8 mouse cellular contexts compared by ENCODE assay signal in the genomic region with DNA sequence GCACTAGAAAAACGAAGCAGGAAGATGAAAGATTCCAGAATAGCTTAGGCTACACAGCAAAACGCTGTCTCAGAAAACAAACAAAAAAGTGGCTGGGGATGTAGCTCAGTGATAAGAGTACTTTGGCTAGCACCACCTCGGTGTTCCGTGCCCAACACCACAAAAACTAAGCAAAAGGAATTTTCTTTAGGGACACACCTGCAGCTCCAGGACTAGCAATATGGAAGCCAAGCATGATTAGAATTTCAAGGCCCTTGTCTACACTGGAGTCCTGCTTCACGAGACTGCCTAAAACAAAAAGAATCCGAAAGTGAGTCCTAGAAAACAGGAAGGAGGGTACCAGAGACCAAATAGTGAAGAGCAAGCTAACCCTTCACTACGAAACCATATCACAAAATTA. TPM values are rescaled to one million over a fixed set of nuclear protein-coding genes. Genes with fewer than 3 reads are reported as not detected.
A peak's percentile ranks its signal among the peaks of the same experiment; 100 is the strongest.
DNase-seq lines count a peak whose midpoint lies in the region; ATAC-seq and TF ChIP-seq lines count a peak whose summit lies in the region.

No protein-coding gene starts in this region.

- peak; percentile 42 for DNase-seq in cerebellum, adult 9-11 months
- no peak for DNase-seq in cerebellum, postnatal 36 days
- DNase-seq in liver, adult 2 months (ENCODE audit: extremely low read depth, low read depth, low spot score) = peak; percentile 66
- DNase-seq in adrenal gland, adult 18-20 months (ENCODE audit: low spot score in 2 of 2) = no peak
- DNase-seq in layer of hippocampus, postnatal 14 days (ENCODE audit: low spot score in 2 of 2) = no peak

- WGBS in forebrain, embryonic 12.5 days = 50% methylated on average over 7 of the region's 7 CpGs
- 0% methylated on average over 7 of the region's 7 CpGs for WGBS in liver, adult 2 months
- 16% methylated on average over 7 of the region's 7 CpGs for WGBS in olfactory bulb, adult 2 months

- TF ChIP-seq POLR2A in liver, adult 2 months (IDR thresholded peaks at IDR 0.05; ENCODE audit: extremely low read depth, insufficient read depth, low read length) = no peak
- TF ChIP-seq POLR2A in olfactory bulb, adult 2 months (IDR thresholded peaks at IDR 0.05; ENCODE audit: insufficient read depth, low read depth, low read length) = no peak

- no peak overlapping the region for H3ac ChIP-seq in C2C12 (ENCODE audit: control insufficient read depth, insufficient read length, low read depth)

- no peak for TF ChIP-seq CTCF in C2C12 (IDR thresholded peaks at IDR 0.05; ENCODE audit: control insufficient read depth, insufficient read depth, insufficient read length)
- TF ChIP-seq CTCF in liver, adult 2 months (IDR thresholded peaks at IDR 0.05; ENCODE audit: low read depth, low read length) = no peak
- no peak for TF ChIP-seq CTCF in olfactory bulb, adult 2 months (IDR thresholded peaks at IDR 0.05; ENCODE audit: insufficient read depth, low read depth, low read length)

- H3K4me3 ChIP-seq in C2C12 (ENCODE audit: insufficient read depth, poor library complexity, severe bottlenecking) = peak overlapping the region; percentile 52
- peak overlapping the region; percentile 73 for H3K4me3 ChIP-seq in forebrain, embryonic 12.5 days (replicated peaks)
- peak overlapping the region; percentile 60 for H3K4me3 ChIP-seq in liver, adult 2 months (ENCODE audit: insufficient read depth, low read depth, low read length)
- no peak overlapping the region for H3K4me3 ChIP-seq in olfactory bulb, adult 2 months (ENCODE audit: insufficient read depth, low read depth, low read length)

- no peaks in the 10 kb centered on the region for H3K27me3 ChIP-seq in C2C12 (ENCODE audit: control insufficient read depth, insufficient read depth, insufficient read length)
- H3K27me3 ChIP-seq in forebrain, embryonic 12.5 days = no peaks in the 10 kb centered on the region
- H3K27me3 ChIP-seq in liver, adult 2 months (ENCODE audit: control insufficient read depth, insufficient read depth, low read length) = no peaks in the 10 kb centered on the region

- peaks cover 13% of the 10 kb centered on the region for H3K79me3 ChIP-seq in C2C12 (ENCODE audit: low read depth)

- peaks cover 24% of the 10 kb centered on the region for H3K79me2 ChIP-seq in C2C12 (ENCODE audit: control insufficient read depth, insufficient read depth)
- H3K79me2 ChIP-seq in liver, adult 2 months (ENCODE audit: control insufficient read depth, insufficient read depth, low read length) = peaks cover 12% of the 10 kb centered on the region

- H3K4me1 ChIP-seq in forebrain, embryonic 12.5 days = peaks cover 4% of the 10 kb centered on the region
- H3K4me1 ChIP-seq in liver, adult 2 months (ENCODE audit: control insufficient read depth, insufficient read depth, low read length) = peaks cover 9% of the 10 kb centered on the region
- no peaks in the 10 kb centered on the region for H3K4me1 ChIP-seq in olfactory bulb, adult 2 months (ENCODE audit: control insufficient read depth, insufficient read depth, low read length)

- H3K9ac ChIP-seq in forebrain, embryonic 12.5 days = 0 out of 2 replicates have a peak overlapping the region, but pooled peaks have one; percentile 62
- peak overlapping the region; percentile 73 for H3K9ac ChIP-seq in liver, adult 2 months (ENCODE audit: low read depth, low read length)

- no peak for ATAC-seq in forebrain, embryonic 12.5 days (ENCODE audit: low FRiP score)

- H3K27ac ChIP-seq in forebrain, embryonic 12.5 days = peak overlapping the region; percentile 54; the same call in 1 of the 2 replicates
- peak overlapping the region; percentile 77 for H3K27ac ChIP-seq in liver, adult 2 months (replicated peaks; ENCODE audit: insufficient read depth, low read depth, low read length)
- 0 out of 2 replicates have a peak overlapping the region, but pooled peaks have one; percentile 48 for H3K27ac ChIP-seq in olfactory bulb, adult 2 months (ENCODE audit: insufficient read depth, low read depth, low read length)

- H3K9me3 ChIP-seq in forebrain, embryonic 12.5 days = no peaks in the 10 kb centered on the region

- peaks cover 17% of the 10 kb centered on the region for H3K36me3 ChIP-seq in C2C12 (ENCODE audit: control insufficient read depth, insufficient read depth)
- H3K36me3 ChIP-seq in forebrain, embryonic 12.5 days (replicated peaks) = peaks cover 16% of the 10 kb centered on the region
- H3K36me3 ChIP-seq in liver, adult 2 months (ENCODE audit: control insufficient read depth, insufficient read depth, low read length) = peaks cover 4% of the 10 kb centered on the region

- peak overlapping the region; percentile 75 for H3K4me2 ChIP-seq in forebrain, embryonic 12.5 days

TF ChIP-seq in C2C12, 6 proteins besides CTCF, POLR2A, EP300 and RAD21:
- TF ChIP-seq USF1 (IDR thresholded peaks at IDR 0.05; ENCODE audit: low read depth) (no peak), MYOD1 (IDR thresholded peaks at IDR 0.05; ENCODE audit: control insufficient read depth, insufficient read length, low read depth) (no peak)

RNA-seq across cellular contexts. Expression of a gene that starts 1.0 kb away (rescaled TPM):
- 12.5 TPM for polyA plus RNA-seq in C2C12 (2012; fragmentation: generic; extraction: Trizol)
- polyA plus RNA-seq in forebrain, embryonic 12.5 days (2016; fragmentation: Nextera tagmentation; extraction: Ambion mirVana) = 20.0 and 21.9 TPM in 2 replicates
- total RNA-seq in liver, adult 2 months (2014; rRNA removed) = 3.5 and 4.6 TPM in 2 replicates
- polyA plus RNA-seq in liver, adult 2 months (2012; rRNA removed) = 6.9 and 8.3 TPM in 2 replicates
- polyA plus RNA-seq in olfactory bulb, adult 2 months (2012; ENCODE audit: insufficient read depth, insufficient read length, low replicate concordance, missing spikeins) = not detected in 2 replicates
- total RNA-seq in adrenal gland, adult 18-20 months (2021) = 10 to 100 TPM; 10.6 to 11.5 TPM
- 1 to 10 TPM; 3.7 to 4.4 TPM for total RNA-seq in layer of hippocampus, postnatal 14 days (2021)

RNA-seq across cellular contexts. Expression of a gene that starts 14.1 kb away (rescaled TPM):
- polyA plus RNA-seq in C2C12 (2012; fragmentation: generic; extraction: Trizol) = 87.3 TPM
- 12.9 and 13.1 TPM in 2 replicates for polyA plus RNA-seq in forebrain, embryonic 12.5 days (2016; fragmentation: Nextera tagmentation; extraction: Ambion mirVana)
- total RNA-seq in liver, adult 2 months (2014; rRNA removed) = 7.7 and 9.5 TPM in 2 replicates
- polyA plus RNA-seq in liver, adult 2 months (2012; rRNA removed) = 8.8 and 11.6 TPM in 2 replicates
- not detected in 2 replicates for polyA plus RNA-seq in olfactory bulb, adult 2 months (2012; ENCODE audit: insufficient read depth, insufficient read length, low replicate concordance, missing spikeins)
- 10 to 100 TPM; 17.3 to 23.7 TPM for total RNA-seq in adrenal gland, adult 18-20 months (2021)
- 1 to 10 TPM; 6.1 to 6.9 TPM for total RNA-seq in layer of hippocampus, postnatal 14 days (2021)

RNA-seq across cellular contexts. Expression of a gene that starts 24.8 kb away (rescaled TPM):
- 78.4 TPM for polyA plus RNA-seq in C2C12 (2012; fragmentation: generic; extraction: Trizol)
- 18.1 and 22.2 TPM in 2 replicates for polyA plus RNA-seq in forebrain, embryonic 12.5 days (2016; fragmentation: Nextera tagmentation; extraction: Ambion mirVana)
- total RNA-seq in liver, adult 2 months (2014; rRNA removed) = 142 and 148 TPM in 2 replicates
- 268 and 304 TPM in 2 replicates for polyA plus RNA-seq in liver, adult 2 months (2012; rRNA removed)
- polyA plus RNA-seq in olfactory bulb, adult 2 months (2012; ENCODE audit: insufficient read depth, insufficient read length, low replicate concordance, missing spikeins) = not detected in 2 replicates
- total RNA-seq in adrenal gland, adult 18-20 months (2021) = 10 to 100 TPM; 40.1 to 56.1 TPM
- 10 to 100 TPM; 15.6 to 15.8 TPM for total RNA-seq in layer of hippocampus, postnatal 14 days (2021)

RNA-seq across cellular contexts. Expression of a gene that starts 25.1 kb away (rescaled TPM):
- 0.25 TPM for polyA plus RNA-seq in C2C12 (2012; fragmentation: generic; extraction: Trizol)
- 0.47 and 1.3 TPM in 2 replicates for polyA plus RNA-seq in forebrain, embryonic 12.5 days (2016; fragmentation: Nextera tagmentation; extraction: Ambion mirVana)
- total RNA-seq in liver, adult 2 months (2014; rRNA removed) = under 0.01 TPM in 1 of 2 replicates, not detected in the other
- polyA plus RNA-seq in liver, adult 2 months (2012; rRNA removed) = 0.06 TPM in 1 of 2 replicates, not detected in the other
- polyA plus RNA-seq in olfactory bulb, adult 2 months (2012; ENCODE audit: insufficient read depth, insufficient read length, low replicate concordance, missing spikeins) = not detected in 2 replicates
- total RNA-seq in adrenal gland, adult 18-20 months (2021) = 1 to 10 TPM; 2.9 to 3.1 TPM
- 100 to 1,000 TPM; 108 to 123 TPM for total RNA-seq in layer of hippocampus, postnatal 14 days (2021)

RNA-seq across cellular contexts. Expression of a gene that starts 26.5 kb away (rescaled TPM):
- 5.3 TPM for polyA plus RNA-seq in C2C12 (2012; fragmentation: generic; extraction: Trizol)
- polyA plus RNA-seq in forebrain, embryonic 12.5 days (2016; fragmentation: Nextera tagmentation; extraction: Ambion mirVana) = 2.9 and 3.5 TPM in 2 replicates
- 0.07 TPM in 1 of 2 replicates, not detected in the other for total RNA-seq in liver, adult 2 months (2014; rRNA removed)
- 0.05 and 0.07 TPM in 2 replicates for polyA plus RNA-seq in liver, adult 2 months (2012; rRNA removed)
- not detected in 2 replicates for polyA plus RNA-seq in olfactory bulb, adult 2 months (2012; ENCODE audit: insufficient read depth, insufficient read length, low replicate concordance, missing spikeins)
- 1 to 10 TPM; 2.6 to 3.0 TPM for total RNA-seq in adrenal gland, adult 18-20 months (2021)
- under 1 TPM; 0.65 to 0.98 TPM for total RNA-seq in layer of hippocampus, postnatal 14 days (2021)

Comparison
In these comparisons a context has a peak if more than half of its experiments do, and no peak if none do; other contexts are left out.
1. DNase-seq: peak in cerebellum, adult 9-11 months (single experiment) and liver, adult 2 months (single experiment); none in cerebellum, postnatal 36 days (0 of 2), adrenal gland, adult 18-20 months (0 of 2) and layer of hippocampus, postnatal 14 days (0 of 2).
2. Peak in every context shown above with its lines, with median percentiles within 50 percentile points of each other: H3K27ac ChIP-seq.